Mouse (Mus musculus): ENCODE data around the gene Jak3.
A peak's percentile ranks its signal among the peaks of the same experiment; 100 is the strongest.

The Jak3 gene

DNA sequence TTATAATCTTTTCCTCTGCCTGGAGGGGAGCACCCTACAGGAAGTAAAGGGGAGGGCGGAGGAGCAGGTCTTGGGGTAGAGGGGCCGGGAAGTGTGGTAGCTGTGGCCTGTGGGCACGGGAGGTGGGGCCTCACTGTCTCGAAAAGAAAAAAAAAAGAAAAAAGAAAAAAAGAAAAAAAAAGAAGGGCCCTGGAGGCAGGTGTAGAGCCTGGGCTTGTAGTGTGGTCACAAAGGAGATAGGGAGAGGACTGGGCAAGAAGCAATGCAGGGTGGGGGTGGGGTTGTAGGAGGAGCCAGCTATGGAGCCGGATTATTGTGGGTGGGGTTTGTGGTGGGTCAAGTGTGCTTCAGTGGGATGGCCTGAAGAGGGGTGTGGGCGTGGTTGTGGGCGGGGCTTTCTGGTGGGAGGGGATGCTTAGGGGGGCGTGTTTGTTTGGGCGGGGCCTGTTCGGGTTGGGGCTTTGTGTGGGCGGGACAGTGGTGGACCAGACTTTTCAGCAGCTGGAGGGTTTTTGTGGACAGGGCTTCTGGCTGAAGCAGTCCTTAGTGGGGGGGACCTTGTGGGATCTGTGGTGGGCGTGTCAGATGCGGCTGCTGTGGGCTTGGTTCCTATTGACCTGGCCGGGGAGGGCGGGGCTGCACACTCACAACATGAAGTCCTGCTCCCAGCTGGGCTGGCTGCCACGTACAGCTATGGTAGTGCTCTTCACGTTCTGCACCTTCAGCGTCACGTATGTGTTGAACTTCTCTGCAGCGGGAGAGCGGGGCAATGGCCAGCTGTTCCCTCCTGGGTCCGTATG, 10.6 kb upstream of the Jak3 start:
- peak; percentile 47 to 58 for DNase-seq (ENCODE audit: low spot score in 2 of 2)

DNA sequence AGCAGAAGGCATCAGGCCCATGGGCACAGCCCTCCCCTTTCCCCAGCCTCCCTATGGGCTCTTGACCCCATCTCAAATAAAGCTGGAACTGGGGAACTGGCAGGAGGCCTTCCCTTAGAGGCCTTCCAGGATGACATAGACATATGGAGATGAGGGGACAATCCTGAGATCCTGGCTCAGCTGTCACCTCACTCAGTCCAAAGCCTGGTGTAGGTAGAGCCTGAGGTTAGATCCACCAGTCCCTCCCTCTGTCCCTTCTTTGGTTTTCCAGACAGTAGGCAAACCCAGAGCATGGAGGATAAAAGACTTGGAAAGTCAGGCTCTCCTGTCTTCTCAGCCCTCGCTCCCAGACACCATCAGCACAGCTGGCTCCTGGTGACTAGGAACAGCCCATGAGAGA, 9.2 kb upstream of the Jak3 start:
- DNase-seq (ENCODE audit: low spot score in 2 of 2) = no peak

DNA sequence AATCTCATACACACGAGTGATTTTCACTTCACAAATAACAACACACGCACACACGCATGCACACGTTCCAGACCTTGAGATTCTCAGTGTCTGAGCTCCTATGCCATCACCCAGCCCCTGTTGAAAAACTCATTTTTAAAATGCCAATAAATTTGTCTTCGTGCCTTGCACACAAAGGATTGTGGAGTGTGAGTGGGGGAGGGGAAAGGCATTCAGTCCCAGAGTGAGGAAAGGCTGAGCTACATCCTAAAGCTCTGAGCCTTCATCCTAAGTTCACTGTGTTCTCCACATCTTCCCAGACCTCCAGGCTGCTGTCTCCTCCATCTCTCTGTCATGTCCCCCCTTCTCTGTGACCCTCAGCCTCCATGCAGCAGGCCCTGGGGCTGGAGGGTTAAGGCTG, 8.8 kb upstream of the Jak3 start:
- no peak for DNase-seq (ENCODE audit: low spot score in 2 of 2)

DNA sequence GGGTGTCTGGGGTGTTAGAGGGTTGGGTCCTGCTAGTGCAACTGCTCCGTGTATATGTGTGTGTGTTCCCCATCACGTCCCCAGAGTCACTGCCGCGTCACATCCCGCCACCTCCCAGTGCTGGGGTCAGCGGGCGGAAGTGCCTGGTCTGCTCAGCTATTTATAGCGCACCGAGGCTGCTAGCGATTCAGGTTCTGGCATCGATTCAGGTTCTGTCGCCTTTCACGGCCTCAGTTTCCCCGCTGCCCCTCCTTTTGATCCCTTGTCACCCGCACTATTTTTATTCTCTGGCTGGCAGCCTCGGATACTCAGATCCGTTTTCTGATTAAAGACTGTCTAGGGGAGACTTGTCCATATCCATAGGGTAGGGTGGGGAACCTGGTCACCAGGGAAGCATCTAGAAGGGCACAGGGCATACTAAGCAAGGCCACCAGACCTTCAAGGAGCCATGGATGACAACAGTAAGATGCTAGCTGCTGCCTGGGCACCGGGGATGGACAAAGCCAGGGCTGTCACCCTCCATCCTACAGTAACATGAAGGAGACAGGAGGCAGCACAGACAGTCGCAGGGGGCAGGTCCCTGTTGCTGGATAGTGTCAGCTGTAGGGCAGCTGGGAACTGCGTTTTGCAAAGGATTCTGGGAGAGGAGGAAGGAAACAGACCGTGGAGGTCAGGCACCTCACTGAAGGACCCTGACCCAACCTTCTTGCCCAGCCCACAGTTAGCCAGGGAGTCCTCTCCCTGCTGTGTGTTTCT, 7.7 kb upstream of the Jak3 start:
- DNase-seq (ENCODE audit: low spot score in 2 of 2) = no peak

DNA sequence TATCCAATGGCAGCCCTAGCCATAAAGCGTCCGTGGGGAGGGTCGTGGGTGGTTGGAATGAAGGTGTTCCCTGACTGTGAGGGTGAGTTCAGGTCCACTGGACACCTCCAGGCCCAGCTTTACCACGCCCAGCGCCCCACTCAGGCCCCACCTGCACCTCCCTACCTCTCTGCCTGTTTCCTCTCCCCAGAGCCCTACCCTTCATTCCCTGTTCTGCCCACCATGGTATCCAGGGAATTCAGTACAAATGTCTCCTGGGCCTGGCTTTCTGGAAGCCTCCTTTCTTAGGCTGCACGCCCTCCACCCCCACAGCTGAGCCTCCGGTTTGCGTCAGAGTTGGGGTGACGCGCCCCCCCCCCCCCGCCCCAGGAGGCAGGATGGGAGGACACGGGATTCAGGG, 5.9 kb upstream of the Jak3 start:
- DNase-seq (ENCODE audit: low spot score in 2 of 2) = no peak

DNA sequence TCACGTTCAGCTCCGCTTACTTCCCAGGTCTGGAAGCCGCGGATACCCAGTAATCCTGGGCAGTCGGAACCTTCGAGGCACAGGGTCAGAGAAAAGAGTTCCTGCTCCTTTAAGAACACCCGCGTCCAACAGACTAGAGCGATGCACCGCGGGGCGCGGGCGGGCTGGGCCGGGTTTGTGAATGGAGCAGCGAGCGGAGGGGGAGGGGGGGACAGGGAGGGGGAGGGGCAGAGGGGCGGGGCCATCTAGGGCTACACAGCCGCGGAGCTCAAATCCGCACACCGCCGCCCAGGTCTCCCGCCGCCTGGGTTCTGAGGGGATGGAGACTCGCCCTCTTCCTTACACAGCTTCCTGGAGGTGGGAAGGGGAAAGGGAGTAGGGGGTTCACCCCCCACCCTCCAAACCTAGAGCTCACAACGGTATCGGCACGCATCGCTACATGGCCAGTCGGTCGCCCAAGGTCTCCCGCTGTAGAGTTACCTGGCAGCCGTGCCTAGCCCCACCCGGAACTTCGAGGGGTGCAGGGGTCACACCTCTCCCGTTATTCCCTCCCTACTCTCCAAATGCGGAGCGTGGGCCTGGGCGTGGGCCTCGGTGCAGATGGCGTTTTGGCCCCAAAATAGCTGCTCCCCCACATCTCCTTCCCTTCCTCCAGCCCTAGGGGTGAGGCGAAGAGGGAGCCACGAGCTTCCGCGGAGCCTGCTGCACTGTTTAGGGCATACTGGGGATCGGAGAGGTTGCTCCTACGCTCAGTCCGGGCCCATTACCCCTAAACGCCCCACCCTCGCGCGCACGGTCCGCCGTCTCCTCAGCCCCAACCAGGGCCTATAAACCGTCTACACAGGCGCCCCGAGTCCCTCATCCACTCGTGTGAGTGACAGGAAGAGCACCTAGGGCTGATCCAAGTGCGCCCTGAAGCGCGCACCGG, 5.2 kb upstream of the Jak3 start:
- DNase-seq (ENCODE audit: low spot score in 2 of 2) = no peak

DNA sequence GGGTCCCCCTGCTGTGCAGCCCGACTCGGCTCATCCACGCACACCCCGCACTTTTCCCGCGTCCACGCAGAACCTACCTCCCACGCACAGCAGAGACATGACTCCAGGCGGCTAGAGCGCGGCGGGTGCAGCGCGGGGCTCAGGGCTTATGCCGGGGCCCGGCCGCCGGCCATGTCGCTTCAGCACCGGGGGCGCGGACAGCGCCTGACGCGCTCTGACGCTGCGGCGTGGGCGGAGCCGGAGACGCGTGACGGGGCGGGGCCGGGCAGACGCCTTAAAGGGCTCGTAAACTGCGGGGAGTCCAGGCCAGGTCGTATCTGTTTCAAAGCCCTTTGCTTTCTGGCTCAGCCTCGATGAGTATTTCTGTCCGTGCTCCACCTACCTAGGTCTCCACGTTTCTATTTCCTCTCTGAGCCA, 4.5 kb upstream of the Jak3 start, which contains the start of gene Unc13a:
Unc13a (minus strand) TSS at position 209 of the 417 bp plus-strand sequence.
- DNase-seq (ENCODE audit: low spot score in 2 of 2) = peak; percentile 79 to 90

DNA sequence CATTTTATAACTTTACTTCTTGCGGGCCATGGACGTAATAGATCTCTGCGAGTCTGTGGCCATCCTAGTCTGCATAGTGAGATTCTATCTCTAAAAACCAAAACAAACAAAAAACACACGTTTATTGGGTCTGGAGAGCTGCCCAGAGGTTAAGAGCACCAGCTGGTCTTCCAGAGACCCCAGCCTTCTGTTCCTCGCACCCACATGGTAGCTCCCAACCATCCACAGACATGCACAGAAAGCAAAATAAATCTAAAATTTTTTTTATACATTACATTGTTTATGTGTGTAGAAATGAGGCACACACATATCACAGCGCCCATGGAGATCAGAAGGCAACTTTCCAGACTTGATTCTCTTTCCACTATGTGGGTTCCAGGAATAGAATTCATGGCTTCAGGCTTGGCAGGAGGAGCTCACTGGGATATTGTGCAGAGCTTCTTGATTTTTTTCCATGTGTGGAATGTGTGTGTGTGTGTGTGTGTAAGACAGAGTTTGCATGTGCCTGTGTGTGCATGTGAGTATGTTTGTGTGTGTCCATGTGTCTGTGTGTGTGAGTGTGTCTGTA, 3.8 kb upstream of the Jak3 start:
- DNase-seq (ENCODE audit: low spot score in 2 of 2) = no peak

DNA sequence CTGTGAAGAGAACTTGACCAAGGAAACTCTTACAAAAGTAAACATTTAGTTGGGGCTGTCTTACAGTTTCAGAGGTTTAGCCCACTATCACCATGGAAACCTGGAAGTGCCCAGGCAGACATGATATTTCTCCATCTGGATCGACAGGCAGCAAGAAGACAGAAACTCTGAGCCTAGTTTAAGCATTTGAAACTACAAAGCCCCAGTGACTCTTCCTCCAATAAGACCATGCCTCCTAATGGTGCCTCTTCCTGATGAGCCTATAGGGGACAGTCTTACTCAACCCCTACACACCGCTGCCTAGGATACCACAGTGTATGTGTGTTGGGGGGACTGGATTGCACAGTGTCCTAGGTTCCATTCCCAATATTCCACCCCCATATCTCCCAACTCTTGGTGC, 2.0 kb upstream of the Jak3 start:
- no peak for DNase-seq (ENCODE audit: low spot score in 2 of 2)

DNA sequence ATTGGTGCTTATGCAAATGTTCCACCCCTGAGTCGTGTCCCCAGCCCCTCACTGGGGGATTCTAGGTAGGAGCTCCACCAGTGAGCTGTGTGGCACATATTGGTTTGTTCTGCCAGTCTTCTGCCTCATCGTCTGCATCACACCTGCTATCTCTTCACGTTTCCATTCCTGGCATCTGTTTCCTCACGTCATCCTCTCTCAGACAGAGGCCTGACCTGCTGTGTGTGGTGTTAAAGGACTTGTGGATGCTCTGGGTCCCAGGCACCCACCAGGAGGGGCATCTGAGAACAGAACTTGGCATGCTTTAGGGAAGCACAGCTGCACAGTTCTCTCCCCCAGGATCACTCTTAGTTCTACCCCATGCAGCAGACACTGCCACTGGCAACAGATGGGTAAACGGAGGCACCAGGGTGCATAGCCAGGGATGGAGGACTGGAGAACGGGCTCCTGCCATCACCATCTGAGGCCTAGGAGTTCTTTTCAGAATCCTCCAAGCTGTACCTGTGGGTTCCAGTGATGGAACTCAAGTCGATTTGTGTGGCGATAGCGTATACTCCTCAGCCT, 558 bp upstream of the Jak3 start:
- DNase-seq (ENCODE audit: low spot score in 2 of 2) = no peak

DNA sequence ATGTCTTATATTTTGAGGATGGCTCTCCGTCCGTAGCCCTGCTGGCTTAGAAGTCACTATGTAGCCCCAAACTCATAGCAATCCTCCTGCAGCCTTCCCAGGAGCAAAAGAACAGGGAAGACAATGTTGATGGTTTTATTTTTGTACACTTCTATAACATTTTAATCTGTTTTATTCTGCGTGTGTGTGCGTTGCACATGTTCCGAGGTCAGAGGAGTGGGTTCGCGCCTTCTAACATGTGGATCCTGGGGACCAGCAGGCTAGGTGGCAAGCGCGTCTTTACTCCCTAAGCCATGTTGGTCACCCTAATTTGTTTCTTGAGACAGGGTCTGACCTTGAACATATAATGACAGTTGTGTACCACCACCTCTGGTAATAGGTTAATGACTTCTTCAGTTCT, 707 bp downstream of the Jak3 start:
- no peak for DNase-seq (ENCODE audit: low spot score in 2 of 2)

DNA sequence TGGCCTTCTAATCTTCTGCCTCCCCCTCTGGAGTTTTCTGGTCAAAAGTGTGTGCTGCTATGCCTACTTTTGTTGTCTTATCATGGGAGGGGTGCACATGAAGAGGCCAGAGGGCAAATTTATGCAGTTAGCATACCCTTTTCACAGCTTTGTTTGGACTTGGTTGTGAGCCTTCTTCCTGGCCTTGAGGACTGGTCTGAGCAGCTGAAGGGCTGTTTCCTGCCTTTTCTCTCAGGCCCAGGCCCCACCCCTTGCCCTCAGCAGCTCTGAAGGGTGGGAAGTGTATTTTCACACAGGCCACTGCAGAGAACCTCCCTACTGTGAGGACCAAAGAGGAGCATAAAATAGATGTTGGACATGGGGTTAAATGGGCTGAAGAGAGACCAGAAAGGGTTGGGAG, 1.5 kb downstream of the Jak3 start:
- DNase-seq (ENCODE audit: low spot score in 2 of 2) = no peak

DNA sequence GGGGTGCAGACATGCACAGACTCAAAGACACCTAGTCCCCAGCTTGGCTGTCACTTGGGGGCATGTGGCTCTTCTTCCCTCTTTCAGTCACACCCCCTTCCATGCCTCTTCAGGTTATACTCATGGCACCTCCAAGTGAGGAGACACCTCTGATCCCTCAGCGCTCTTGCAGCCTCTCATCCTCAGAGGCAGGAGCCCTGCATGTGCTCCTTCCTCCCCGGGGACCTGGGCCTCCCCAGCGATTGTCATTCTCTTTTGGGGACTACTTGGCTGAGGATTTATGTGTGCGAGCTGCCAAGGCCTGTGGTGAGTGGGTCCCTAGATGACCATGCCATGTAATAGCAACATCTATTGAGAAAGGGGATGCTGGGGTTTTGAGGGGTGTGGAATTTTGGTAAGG, 2.1 kb downstream of the Jak3 start:
- DNase-seq (ENCODE audit: low spot score in 2 of 2) = no peak

DNA sequence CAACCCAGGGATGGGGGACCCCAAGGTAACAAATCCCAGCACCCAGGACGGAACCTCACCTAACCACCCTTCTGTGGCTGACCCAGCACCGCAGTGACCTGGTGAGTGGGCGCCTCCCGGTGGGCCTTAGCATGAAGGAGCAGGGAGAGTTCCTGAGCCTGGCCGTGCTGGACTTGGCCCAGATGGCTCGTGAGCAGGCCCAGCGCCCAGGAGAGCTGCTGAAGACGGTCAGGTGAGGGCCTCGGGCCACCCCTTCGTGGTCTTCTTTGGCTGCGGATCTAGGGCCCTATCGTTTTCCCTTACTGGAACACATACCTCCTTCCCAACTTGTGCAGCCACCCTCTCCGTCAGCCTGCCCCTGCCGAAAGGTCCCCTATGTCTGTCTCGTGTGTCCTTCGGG, 3.0 kb downstream of the Jak3 start:
- DNase-seq (ENCODE audit: low spot score in 2 of 2) = no peak

DNA sequence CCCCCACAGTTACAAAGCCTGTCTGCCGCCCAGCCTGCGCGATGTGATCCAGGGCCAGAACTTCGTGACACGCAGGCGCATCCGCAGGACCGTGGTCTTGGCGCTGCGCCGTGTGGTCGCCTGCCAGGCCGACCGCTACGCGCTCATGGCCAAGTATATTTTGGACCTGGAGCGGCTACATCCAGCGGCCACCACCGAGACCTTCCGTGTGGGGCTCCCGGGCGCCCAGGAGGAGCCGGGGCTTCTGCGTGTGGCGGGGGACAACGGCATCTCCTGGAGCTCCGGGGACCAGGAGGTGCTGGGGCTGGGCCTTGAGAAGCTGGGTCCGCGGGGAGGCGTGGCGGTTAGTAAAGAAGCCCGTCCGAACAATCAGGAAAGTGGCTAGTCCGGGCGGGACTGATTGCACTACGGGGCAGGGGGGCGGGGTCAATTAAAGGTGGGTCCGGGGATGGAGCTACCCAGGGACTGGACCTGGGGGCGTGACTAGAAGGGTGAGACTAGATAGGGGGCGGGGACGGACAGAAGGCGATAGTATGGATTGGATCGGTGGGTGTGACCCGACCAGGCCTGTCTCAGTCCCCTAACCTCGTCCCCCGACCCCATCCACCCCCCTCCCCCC, 3.6 kb downstream of the Jak3 start:
- DNase-seq (ENCODE audit: low spot score in 2 of 2) = no peak

DNA sequence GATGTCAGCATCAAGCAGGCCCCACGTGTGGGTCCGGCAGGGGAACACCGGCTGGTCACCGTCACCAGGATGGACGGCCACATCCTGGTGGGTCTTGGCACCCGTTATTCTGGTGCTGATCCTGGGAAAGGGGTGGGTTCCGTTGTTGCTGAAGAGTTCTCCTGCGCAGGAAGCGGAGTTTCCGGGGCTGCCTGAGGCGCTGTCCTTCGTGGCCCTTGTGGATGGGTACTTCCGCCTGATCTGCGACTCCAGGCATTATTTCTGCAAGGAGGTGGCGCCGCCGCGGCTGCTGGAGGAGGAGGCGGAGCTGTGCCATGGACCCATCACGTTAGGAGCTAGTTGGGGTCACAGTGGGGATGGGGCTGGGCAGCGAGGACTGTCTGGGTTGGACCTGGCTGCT, 4.4 kb downstream of the Jak3 start:
- no peak for DNase-seq (ENCODE audit: low spot score in 2 of 2)

DNA sequence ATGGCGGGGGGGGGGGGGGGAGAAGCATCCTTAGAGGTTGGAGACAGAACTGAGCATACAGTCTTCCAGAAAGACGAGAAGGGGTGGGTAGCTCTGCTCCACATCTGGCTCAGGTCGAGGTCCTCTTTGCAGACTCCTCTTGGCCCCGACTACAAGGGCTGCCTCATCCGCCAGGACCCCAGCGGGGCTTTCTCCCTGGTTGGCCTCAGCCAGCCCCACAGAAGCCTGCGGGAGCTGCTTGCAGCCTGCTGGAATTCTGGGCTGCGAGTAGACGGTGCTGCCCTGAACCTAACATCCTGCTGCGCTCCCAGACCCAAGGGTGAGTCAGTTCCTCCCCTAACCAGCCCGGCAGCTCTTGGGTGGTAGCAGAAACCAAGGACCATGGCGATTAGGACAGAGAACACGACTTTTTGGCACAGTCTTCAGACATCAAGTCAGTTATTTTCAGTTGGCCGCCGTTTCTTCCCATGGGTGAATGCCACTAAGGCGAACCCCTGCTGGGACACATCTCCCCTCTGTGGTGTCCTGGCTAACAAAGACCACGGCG, 5.3 kb downstream of the Jak3 start:
- no peak for DNase-seq (ENCODE audit: low spot score in 2 of 2)

DNA sequence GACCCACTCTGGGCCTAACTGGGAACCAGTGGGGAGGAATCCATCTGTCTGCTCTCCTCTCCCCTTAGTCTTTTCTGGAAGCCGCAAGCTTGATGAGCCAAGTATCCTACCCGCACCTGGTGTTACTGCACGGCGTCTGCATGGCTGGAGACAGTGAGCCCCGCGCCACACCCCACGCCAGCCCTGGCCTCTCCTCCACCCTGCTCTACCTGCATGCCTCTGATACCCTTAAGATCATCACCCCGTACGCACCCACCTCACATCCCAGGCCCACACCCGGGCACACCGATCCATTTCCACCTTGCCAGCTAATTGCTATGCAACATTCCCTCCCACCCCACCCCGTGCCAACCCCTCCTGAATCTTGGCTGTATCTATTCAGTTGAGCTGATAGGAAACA, 6.7 kb downstream of the Jak3 start:
- DNase-seq (ENCODE audit: low spot score in 2 of 2) = no peak

DNA sequence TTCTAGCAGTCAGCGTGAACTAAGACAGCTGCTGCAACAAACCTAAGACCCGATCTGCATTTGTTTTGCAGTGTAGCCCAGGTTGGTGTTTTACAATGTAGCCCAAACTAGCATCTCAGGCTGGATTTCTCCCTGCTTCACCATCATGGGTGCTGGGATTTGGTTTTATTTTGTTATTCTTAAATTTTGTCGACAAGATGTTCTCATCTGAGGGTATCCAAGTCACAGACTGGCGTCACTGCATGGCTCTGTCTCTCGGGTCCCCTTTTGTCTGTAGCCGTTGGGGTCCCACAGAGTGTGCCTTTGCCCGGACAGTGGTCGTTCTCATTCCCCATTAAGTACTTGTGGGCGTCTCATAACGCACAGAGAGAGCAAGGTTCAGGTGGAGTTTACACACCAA, 8.6 kb downstream of the Jak3 start:
- DNase-seq (ENCODE audit: low spot score in 2 of 2) = no peak

DNA sequence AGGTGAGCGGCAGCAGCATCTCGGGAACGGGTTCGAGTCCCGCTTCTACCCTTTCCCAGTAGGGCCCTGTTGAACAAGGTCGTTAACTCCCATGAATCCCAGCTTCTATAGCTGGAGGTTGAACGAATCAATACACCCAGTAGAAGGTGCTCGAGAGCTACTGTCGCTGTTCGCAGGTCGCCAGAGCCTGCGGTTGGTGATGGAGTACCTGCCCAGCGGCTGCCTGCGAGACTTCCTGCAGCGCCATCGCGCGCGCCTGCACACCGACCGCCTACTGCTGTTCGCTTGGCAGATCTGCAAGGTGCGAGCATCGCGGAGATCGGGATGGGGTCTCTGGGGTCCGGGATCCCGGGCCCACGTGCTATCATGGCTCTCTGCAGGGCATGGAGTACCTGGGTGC, 9.5 kb downstream of the Jak3 start:
- no peak for DNase-seq (ENCODE audit: low spot score in 2 of 2)

Data from spleen, postnatal 14 days (tissue).